Mouse (Mus musculus) heart, adult 8-10 months (tissue): ENCODE measurements around the gene Cfap99. TPM values are rescaled to one million over a fixed set of nuclear protein-coding genes. Genes with fewer than 3 reads are reported as not detected.
A peak's percentile ranks its signal among the peaks of the same experiment; 100 is the strongest.

Source experiments
- DNase-seq: peaks from one replicate; pipeline ENCODE4 v3.0.0; 2022; ENCODE audit warnings: low spot score
- total RNA-seq, 4 experiments: library from RNA; stranded (reverse); gene quantifications; 2 replicates each; pipeline ENCODE4 v1.2.4; 2022

Cfap99 gene
- total RNA-seq = not detected

GRCm38 (mm10) chr5:34288154-34288716, at the start of gene Cfap99, which contains the start of gene Zfyve28:
Cfap99 (plus strand) TSS chr5:34288600.
Zfyve28 (minus strand) TSS chr5:34288449.
- DNase-seq = no peak

- peak; percentile 60 for DNase-seq
Observed at GRCm38 (mm10) chr5:34242224-34242963, 46.0 kb upstream of the Cfap99 start.

GRCm38 (mm10) chr5:34243062-34243461, 45.3 kb upstream of the Cfap99 start:
- DNase-seq = no peak

GRCm38 (mm10) chr5:34246443-34246842, 42.0 kb upstream of the Cfap99 start:
- no peak for DNase-seq

GRCm38 (mm10) chr5:34249132-34249531, 39.3 kb upstream of the Cfap99 start:
- no peak for DNase-seq

- DNase-seq = no peak
Observed at GRCm38 (mm10) chr5:34250090-34250489, 38.3 kb upstream of the Cfap99 start.

GRCm38 (mm10) chr5:34251794-34252193, 36.6 kb upstream of the Cfap99 start:
- no peak for DNase-seq

- no peak for DNase-seq
Observed at GRCm38 (mm10) chr5:34252307-34252966, 36.0 kb upstream of the Cfap99 start.

- no peak for DNase-seq
Observed at GRCm38 (mm10) chr5:34252967-34253519, 35.4 kb upstream of the Cfap99 start.

- DNase-seq = no peak
Observed at GRCm38 (mm10) chr5:34254309-34254708, 34.1 kb upstream of the Cfap99 start.

GRCm38 (mm10) chr5:34255189-34255588, 33.2 kb upstream of the Cfap99 start:
- DNase-seq = no peak

GRCm38 (mm10) chr5:34259172-34259816, 29.1 kb upstream of the Cfap99 start:
- DNase-seq = no peak

GRCm38 (mm10) chr5:34266065-34266464, 22.3 kb upstream of the Cfap99 start:
- DNase-seq = no peak

- no peak for DNase-seq
Observed at GRCm38 (mm10) chr5:34269197-34269920, 19.0 kb upstream of the Cfap99 start.

GRCm38 (mm10) chr5:34269921-34270465, 18.4 kb upstream of the Cfap99 start:
- DNase-seq = no peak

- no peak for DNase-seq
Observed at GRCm38 (mm10) chr5:34271743-34272142, 16.7 kb upstream of the Cfap99 start.

- DNase-seq = no peak
Observed at GRCm38 (mm10) chr5:34273251-34273681, 15.1 kb upstream of the Cfap99 start.

- no peak for DNase-seq
Observed at GRCm38 (mm10) chr5:34274268-34274667, 14.1 kb upstream of the Cfap99 start.

- no peak for DNase-seq
Observed at GRCm38 (mm10) chr5:34274676-34275293, 13.6 kb upstream of the Cfap99 start.

- DNase-seq = no peak
Observed at GRCm38 (mm10) chr5:34276191-34276590, 12.2 kb upstream of the Cfap99 start.
